Mouse (Mus musculus): ENCODE measurements around the gene Itga6. TPM values are rescaled to one million over a fixed set of nuclear protein-coding genes. Genes with fewer than 3 reads are reported as not detected.
A peak's percentile ranks its signal among the peaks of the same experiment; 100 is the strongest.

Gene Itga6
- total RNA-seq, 2 experiments from 2014 or later = 73.4 to 76.6 TPM

DNA sequence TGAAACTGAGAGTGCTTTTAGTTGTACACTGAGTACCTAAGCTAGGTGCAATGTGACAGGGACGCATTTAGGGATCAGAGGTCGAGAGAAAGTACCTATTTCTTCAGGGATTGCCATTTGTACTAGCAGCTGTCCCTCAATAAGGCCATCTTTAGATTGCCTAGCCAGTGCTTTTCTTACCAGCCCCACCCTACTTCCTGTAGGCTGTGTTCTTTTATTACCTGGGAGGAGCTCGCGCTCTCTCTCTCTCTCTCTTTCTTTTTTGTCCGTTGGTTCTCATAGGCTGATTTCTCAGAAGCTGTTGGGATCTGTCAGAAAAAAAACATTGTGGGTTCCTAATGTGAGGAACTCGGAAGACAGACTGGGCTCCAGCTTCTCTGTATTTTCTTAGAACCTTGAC lies 55.4 kb downstream of the Itga6 start:
- no peak for DNase-seq (ENCODE audit: low spot score in 2 of 2)

DNA sequence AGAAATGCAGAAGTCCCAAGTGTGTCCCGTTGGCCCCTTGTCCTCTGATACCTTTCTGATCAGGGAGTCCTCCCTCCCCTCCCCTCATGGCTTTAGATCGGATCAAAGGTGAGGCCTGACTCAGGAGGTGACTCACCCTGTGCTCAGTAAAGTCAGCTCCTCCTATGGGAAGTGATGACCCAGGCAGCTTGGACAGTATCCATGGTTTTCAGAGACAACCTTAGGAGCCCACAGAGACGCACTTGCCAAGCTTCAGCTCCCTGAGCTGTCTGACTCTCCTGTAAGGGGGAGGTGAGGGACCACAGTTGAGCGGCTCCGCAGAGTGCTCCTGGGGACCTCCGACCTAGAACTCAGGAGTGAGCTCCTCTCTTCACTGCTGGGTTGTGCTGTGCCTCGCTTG lies 56.3 kb downstream of the Itga6 start:
- no peak for DNase-seq (ENCODE audit: low spot score in 2 of 2)

DNA sequence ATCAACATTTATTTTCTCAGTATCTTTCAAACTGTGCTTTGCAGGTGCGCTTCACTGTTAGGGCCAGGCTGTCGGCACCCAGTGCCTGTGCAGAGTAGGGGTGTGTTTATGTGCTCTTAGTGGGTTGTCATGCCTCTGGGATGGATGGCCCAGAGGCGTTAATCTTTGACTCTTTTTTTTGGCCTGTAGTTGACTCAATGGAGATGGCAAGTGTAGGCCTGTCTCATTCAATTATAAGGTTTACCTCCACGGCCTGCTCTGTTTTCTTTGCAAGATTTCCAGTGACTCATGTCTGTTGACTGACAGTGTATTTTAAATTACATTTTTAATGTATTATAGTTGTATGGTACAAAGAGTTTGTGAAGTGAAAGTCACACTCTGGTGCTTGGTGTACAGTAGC lies 56.7 kb downstream of the Itga6 start:
- DNase-seq (ENCODE audit: low spot score in 2 of 2) = no peak

- no peak for DNase-seq (ENCODE audit: low spot score in 2 of 2)
Measured at GRCm38 (mm10) chr2:71805120-71805519, 59.7 kb downstream of the Itga6 start.

DNA sequence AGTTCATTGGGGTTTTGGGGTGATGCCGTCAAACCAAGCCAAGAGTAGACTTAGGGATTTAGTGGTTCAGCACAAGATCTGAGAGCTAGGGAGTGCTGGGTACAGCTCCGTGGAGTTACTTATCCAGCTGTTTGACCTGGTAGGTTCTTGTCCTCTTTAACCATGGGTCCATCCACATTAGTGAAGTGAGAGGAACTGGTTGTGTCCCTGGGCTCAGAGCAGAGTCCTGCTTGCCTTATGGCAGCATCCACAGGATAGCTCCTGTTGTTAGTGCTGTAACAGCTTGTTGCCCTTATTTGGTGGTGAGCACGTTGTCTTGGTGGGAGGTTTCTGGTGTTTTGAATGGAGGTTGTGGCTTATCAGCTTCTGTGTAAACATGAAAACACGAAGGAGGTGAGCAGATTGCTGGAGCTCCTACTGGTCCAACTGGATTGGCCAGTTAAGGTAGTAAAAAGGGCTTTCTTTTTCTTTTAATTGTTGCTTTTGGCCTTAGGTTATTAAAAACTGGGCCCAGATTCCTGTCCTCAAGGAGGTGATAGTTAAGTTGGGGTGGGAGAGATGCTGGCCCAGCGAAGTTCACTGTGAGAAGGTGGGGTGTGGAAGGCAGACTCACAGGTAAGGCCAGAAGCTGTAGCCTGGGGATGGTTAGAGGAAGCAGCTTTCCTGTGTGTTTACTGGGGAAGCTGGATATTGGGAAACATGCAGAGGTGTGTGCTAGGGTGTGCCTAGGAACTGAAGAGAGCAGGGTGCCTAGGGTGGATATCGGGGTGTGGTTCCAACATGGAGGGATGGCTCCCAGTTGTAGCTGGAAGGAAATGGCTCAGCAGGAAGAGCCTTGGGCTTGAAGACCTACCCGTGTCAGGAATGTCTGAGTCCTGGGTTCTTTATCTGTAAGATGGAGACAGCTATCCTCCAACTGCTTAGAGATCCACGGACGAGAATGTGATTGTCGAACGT lies 60.5 kb downstream of the Itga6 start:
- DNase-seq (ENCODE audit: low spot score in 2 of 2) = no peak

DNA sequence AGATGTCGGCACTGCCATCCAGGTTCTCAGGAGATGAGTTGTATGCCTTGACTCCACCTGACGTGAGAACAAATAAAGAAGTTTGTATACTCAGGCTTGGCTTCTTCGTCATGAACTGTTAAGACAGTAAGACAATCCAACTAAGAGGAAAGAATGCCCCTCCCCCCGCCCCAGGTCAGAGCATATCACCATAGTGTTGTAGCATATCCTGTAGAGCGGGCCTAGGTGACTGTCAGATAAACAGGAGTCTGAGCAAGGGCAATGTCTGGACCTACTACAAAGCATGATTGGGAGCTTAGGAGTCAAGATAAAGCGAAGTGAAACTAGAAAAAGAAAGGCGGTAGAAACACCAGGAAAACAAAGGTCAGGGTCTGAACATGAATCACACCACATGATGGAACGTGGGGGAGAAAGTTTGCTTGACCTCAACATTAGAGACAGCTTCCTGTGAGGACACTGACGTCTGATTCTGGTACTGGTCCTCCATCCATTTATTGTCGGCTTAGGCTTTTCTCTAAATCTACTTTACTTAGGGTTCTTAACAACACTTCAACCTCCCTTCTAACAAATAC lies 64.0 kb downstream of the Itga6 start:
- no peak for DNase-seq (ENCODE audit: low spot score in 2 of 2)

DNA sequence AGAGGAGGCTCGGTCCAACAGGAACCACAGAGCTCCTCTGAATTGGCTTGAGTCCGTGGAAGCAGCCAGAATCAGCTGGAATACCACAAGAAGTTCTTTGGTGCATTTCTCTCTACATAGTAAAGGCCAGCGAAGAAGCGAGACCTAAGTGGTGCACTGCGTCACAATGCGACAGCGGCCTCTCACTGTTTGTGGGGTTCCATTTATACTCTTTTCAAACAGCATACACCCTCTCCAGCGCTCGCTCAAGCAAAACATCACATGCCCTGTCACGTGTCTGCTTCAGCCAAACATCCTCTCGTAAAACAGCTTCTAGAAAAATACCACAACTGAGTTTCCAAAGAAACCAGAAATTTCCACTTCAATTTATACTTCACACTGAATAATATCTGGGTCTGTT lies 64.6 kb downstream of the Itga6 start:
- no peak for DNase-seq (ENCODE audit: low spot score in 2 of 2)

DNA sequence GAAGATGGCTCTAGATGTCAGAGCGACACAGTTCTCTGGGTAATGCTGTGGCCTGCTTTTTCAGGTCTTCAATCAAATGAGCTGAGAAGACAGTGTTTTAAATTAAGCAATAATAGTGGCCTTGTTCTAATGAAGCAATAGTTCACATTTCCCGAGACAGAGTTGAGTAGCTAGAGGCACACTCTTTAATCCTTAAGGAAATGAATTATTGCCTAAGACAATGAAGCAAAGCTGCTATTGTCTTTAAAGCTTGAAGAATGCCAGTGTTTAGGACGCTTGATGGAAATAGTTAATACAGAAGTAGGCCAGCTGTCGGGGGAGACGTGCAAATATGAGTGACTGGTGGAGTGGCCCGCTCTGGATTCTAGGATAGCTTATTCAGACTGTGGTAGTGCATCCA lies 65.5 kb downstream of the Itga6 start:
- DNase-seq (ENCODE audit: low spot score in 2 of 2) = no peak

- DNase-seq (ENCODE audit: low spot score in 2 of 2) = peak; percentile 61 to 80
Measured at GRCm38 (mm10) chr2:71812221-71813021, 67.0 kb downstream of the Itga6 start.

DNA sequence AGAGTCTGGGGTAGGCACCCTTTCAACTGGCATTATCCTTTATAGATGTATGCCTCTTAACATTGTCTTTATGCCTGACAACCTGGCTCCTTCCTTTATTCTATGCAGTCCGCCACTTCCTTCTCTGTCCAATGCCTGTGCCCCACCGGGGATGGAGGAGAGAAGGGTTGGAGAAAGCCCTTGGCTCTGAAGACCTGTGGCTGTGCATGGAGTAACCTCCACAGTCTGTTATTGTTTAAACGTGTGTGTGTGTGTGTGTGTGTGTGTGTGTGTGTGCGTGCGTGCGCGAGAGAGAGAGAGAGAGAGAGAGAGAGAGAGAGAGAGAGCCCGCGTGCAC lies 67.6 kb downstream of the Itga6 start:
- DNase-seq (ENCODE audit: low spot score in 2 of 2) = no peak

GRCm38 (mm10) chr2:71813371-71813770 lies 68.0 kb downstream of the Itga6 start:
- no peak for DNase-seq (ENCODE audit: low spot score in 2 of 2)

DNA sequence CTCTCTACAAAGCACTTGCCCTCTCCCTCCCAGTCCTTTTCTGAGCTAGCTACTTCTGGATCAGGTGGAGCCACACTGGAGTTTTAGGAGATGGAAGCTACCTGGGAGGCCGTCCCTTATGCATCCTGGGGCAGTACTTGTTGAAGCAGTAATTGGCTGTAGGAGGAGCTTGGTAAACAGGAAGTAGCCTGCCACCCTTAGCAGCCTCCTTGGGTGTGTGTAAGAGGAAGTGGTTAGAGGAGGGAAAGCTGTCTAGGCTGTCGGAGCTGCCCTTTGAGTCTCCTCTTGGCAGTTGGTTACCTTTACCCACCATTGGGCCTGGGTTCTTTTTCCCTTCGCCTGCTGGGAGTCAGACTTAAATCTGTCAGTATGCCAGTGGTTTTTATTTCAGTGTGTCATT lies 68.6 kb downstream of the Itga6 start:
- no peak for DNase-seq (ENCODE audit: low spot score in 2 of 2)

DNA sequence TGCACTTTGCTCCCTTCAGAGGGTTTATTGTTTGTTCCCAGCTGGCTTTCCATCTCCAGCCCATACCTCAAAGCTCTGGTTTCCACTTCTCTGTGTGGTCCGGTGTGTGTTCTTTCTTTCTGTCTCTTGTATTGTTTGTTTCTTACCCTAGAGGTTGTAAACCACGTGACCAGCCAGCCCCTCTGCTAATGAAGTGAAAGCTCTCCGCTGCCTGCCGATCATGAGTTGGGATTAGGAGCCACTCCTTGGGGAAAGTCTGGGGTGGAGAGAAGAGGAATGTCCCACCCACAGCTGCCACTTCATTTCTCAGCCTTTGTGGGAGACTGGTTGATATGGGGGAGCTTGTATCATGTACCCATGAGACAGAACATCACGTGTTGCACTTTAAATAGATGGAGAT lies 69.9 kb downstream of the Itga6 start:
- no peak for DNase-seq (ENCODE audit: low spot score in 2 of 2)

DNA sequence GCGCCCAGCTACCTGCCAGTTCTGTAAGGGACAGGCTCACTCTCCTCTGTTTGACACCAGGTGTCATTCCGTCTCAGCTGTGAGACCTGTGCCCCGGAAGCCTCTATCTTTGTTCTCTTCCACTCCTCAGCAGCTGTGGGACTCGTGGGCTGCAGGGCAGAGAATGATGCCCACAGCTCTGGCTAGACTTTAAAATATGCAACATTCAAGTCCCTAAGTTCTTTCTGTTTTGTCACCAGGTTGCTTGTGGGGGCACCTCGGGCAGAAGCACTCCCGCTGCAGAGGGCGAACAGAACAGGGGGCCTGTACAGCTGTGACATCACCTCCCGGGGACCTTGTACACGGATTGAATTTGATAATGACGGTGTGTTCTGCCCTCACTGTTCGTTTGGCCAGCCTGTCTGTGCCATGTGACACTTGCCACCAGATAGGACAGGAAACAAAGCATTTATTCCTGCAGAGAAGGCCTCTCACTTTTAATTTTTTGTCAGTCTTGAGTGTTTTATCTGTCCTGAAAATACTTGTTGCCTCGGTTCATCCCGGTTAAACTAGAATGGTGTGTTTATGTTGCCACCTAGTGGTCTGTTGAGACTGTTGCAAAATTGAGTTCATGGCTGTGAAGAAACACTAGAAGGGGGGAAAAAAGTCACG lies 71.1 kb downstream of the Itga6 start:
- DNase-seq (ENCODE audit: low spot score in 2 of 2) = no peak

GRCm38 (mm10) chr2:71824146-71824545 lies 78.7 kb downstream of the Itga6 start:
- no peak for DNase-seq (ENCODE audit: low spot score in 2 of 2)

- DNase-seq (ENCODE audit: low spot score in 2 of 2) = no peak
Measured at GRCm38 (mm10) chr2:71827711-71828110, 82.3 kb downstream of the Itga6 start.

DNA sequence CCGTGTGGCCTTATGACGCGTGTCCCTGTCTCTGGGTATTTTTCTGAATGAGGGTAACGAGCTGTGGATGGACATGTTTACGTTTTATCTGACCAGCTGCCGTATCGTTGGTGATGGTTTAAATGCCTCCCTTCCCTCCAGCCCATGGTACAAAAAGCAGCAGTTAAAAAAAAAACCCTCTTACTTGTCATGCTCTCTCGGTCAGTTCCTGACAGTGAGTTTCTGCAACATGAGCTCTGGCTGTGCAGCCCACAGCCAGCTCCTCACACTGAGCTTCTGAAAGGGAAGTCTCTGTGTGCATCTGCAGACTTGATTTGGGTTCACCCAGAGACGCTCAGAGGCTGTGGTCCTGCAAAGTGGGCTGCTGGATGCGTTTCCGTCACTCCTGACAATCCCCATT lies 83.5 kb downstream of the Itga6 start:
- no peak for DNase-seq (ENCODE audit: low spot score in 2 of 2)

DNA sequence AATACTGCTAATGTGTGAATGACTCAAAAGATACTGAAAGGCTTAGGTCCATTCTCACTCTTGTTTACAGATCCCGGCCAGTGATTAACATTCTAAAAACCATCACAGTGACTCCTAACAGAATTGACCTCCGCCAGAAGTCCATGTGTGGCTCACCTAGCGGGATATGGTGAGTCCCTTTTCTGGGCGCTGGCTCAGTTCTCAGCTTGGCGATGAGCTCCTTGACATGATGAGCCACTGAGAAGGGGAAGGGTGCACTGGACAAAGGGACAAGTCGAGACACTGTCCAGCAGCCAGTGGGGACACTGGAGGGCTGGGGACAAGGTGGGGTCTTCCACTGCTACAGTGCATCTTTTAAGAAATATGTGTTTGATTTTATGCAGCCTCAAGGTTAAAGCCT lies 88.2 kb downstream of the Itga6 start:
- no peak for DNase-seq (ENCODE audit: low spot score in 2 of 2)

- no peak for DNase-seq (ENCODE audit: low spot score in 2 of 2)
Measured at GRCm38 (mm10) chr2:71834371-71834770, 89.0 kb downstream of the Itga6 start.

- DNase-seq (ENCODE audit: low spot score in 2 of 2) = no peak
Measured at GRCm38 (mm10) chr2:71835556-71835955, 90.1 kb downstream of the Itga6 start.

- no peak for DNase-seq (ENCODE audit: low spot score in 2 of 2)
Measured at GRCm38 (mm10) chr2:71836232-71836631, 90.8 kb downstream of the Itga6 start.

DNA sequence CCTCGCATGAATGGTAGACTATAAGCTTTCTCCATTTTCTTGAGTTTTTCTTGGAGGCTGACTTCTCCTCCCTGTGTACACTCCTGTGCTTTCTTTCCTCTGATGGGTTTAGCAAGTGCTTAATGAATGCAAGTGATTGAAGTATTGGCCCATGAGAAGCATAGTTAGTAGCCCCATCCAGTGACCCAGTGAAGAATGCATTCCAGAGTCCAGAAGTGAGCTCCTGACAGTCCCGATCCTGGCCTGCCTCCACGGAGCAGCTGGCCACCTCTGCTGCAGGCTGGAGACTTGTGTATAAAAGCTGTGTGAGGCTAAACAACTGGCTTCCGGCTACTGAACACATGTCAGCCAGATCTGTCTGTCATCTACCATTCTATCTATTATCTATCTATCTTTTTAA lies 91.8 kb downstream of the Itga6 start:
- no peak for DNase-seq (ENCODE audit: low spot score in 2 of 2)
